19 mouse cellular contexts compared by ENCODE assay signal in genomic region chr13:15982041-15982440, GRCm38 (mm10). TPM values are rescaled to one million over a fixed set of nuclear protein-coding genes. Genes with fewer than 3 reads are reported as not detected.
A peak's percentile ranks its signal among the peaks of the same experiment; 100 is the strongest.
DNase-seq lines count a peak whose midpoint lies in the region; TF ChIP-seq lines count a peak whose summit lies in the region.
"Had no signal": no experiment of that assay in that cellular context is flagged by ENCODE, and none has a peak within 500 bp of the region (broad histone marks: within the 10 kb centered on the region; RNA-seq: fewer than 3 reads in every experiment).

No protein-coding gene starts in this region.

- peak in 1 of 2 experiments; percentile 16 for DNase-seq in left cerebral cortex, adult 2 months (ENCODE audit: extremely low spot score in 1 of 2, low spot score in 2 of 2)
- DNase-seq in left cerebral cortex, adult 11 months (ENCODE audit: low spot score), result no peak
- DNase-seq in right cerebral cortex, adult 2 months (ENCODE audit: low spot score in 2 of 2), result peak; percentile 11 to 30
- no peak for DNase-seq in right cerebral cortex, postnatal 4 days
- peak; percentile 6 for DNase-seq in right cerebral cortex, postnatal 14 days
- DNase-seq in ovary, postnatal 10 days (ENCODE audit: low spot score), result no peak
- DNase-seq: adrenal gland, adult 8-10 months; adrenal gland, postnatal 36 days; cerebellum, adult 11 months; cerebellum, adult 8-10 months; cerebellum, postnatal 14 days; embryo, embryonic 11 days; gastrocnemius, postnatal 36 days; heart, adult 11 months; heart, postnatal 36 days had no signal

- no peak overlapping the region for H3K4me3 ChIP-seq in left cerebral cortex, adult 2 months
- H3K4me3 ChIP-seq: embryonic facial prominence, embryonic 15.5 days; erythroblast, embryonic 14.5 days; forebrain, embryonic 10.5 days; heart, embryonic 13.5 days had no signal

- no peak for TF ChIP-seq CTCF in left cerebral cortex, adult 2 months (IDR thresholded peaks at IDR 0.05)

- peak overlapping the region; percentile 24; the same call in 1 of the 2 replicates for H3K27ac ChIP-seq in left cerebral cortex, adult 2 months
- H3K27ac ChIP-seq: embryonic facial prominence, embryonic 15.5 days; forebrain, embryonic 10.5 days; heart, embryonic 13.5 days had no signal

- intact Hi-C loops in left cerebral cortex, adult 2 months (cut with DNase I), result loop anchor here (5.0 to 10.0 kb wide), 3 partner anchors 205 to 1713 kb away; partner anchors contain the start of genes Mplkip and Sugct

RNA-seq across cellular contexts. Expression of gene Inhba, which starts 29.6 kb away (rescaled TPM):
- 10 to 100 TPM; 21.6 to 22.4 TPM for total RNA-seq in left cerebral cortex, adult 2 months (2021)

Comparison
In these comparisons a context has a peak if more than half of its experiments do, and no peak if none do; other contexts are left out.
1. DNase-seq: peak in right cerebral cortex, adult 2 months (2 of 2) and right cerebral cortex, postnatal 14 days (single experiment); none in left cerebral cortex, adult 11 months (single experiment), right cerebral cortex, postnatal 4 days (single experiment) and ovary, postnatal 10 days (single experiment).